Mouse (Mus musculus) bone marrow macrophage, adult 2 months (primary cell): ENCODE results near the gene Lhx6.

ENCODE experiments used
- CTCF ChIP-seq: IDR thresholded peaks from 2 replicates; pipeline ENCODE4 v1.5.1; 2012; ENCODE audit warnings: low read depth, mild to moderate bottlenecking, low read length, moderate library complexity
- POLR2A ChIP-seq: IDR thresholded peaks from 2 replicates; pipeline ENCODE4 v1.6.1; 2012; ENCODE audit warnings: mild to moderate bottlenecking, low read depth, low read length, borderline replicate concordance

- TF ChIP-seq CTCF (no peak), POLR2A (no peak)
Measured at GRCm38 (mm10) chr2:36129051-36129450, 23.8 kb upstream of the Lhx6 start.
